Mouse (Mus musculus) ES-E14 (cell line): ENCODE results near the gene Ptprr. TPM values are rescaled to one million over a fixed set of nuclear protein-coding genes. Genes with fewer than 3 reads are reported as not detected.

Source experiments
- DNase-seq: peaks from one replicate; pipeline ENCODE4 v3.0.0-alpha.2; 2013; ENCODE audit warnings: low read depth, low spot score
- H3K27ac ChIP-seq: 2 replicates; pipeline ENCODE4 v1.5.1; 2012; ENCODE audit warnings: low read depth, mild to moderate bottlenecking, low read length, moderate library complexity, mixed read lengths; ENCODE audit not compliant: poor library complexity, insufficient read depth, severe bottlenecking
- H3K36me3 ChIP-seq: 2 replicates; pipeline ENCODE4 v1.6.1; 2012; ENCODE audit warnings: mild to moderate bottlenecking, low read length, moderate library complexity, mixed read lengths; ENCODE audit not compliant: control insufficient read depth, poor library complexity, insufficient read depth, severe bottlenecking
- H3K4me1 ChIP-seq, 2 experiments: fragments of 150-350 bp in 1 of 2; sonication (generic) in 1 of 2; 2 replicates each; pipeline ENCODE4 v1.6.1; 2012; ENCODE audit warnings: low read length in 2 of 2, mild to moderate bottlenecking in 1 of 2, mixed read lengths in 1 of 2; ENCODE audit not compliant: control insufficient read depth in 2 of 2, insufficient read depth in 2 of 2, poor library complexity in 1 of 2
- H3K4me3 ChIP-seq, 2 experiments: fragments of 150-350 bp in 1 of 2; sonication (generic) in 1 of 2; 2 replicates each; pipeline ENCODE4 v1.5.1; 2012; ENCODE audit warnings: low read length in 2 of 2, low read depth in 1 of 2, mild to moderate bottlenecking in 1 of 2, mixed read lengths in 1 of 2; ENCODE audit not compliant: insufficient read depth in 1 of 2, poor library complexity in 1 of 2, severe bottlenecking in 1 of 2
- H3K9ac ChIP-seq: 2 replicates; pipeline ENCODE4 v1.6.1; 2012; ENCODE audit warnings: low read depth, mild to moderate bottlenecking, low read length, mixed read lengths; ENCODE audit not compliant: poor library complexity, insufficient read depth, severe bottlenecking
- H3K9me3 ChIP-seq: fragments of 150-350 bp; sonication (generic); 2 replicates; pipeline ENCODE4 v1.6.1; 2012; ENCODE audit warnings: low read depth, mild to moderate bottlenecking, low read length; ENCODE audit not compliant: control insufficient read depth, insufficient read depth
- CHD2 ChIP-seq: IDR thresholded peaks from 2 replicates; pipeline ENCODE4 v1.6.1; 2014; ENCODE audit warnings: mild to moderate bottlenecking, low read depth, low read length, inconsistent platforms
- HCFC1 ChIP-seq: IDR thresholded peaks from 2 replicates; pipeline ENCODE4 v1.6.1; 2012; ENCODE audit warnings: low read length, inconsistent platforms, borderline replicate concordance; ENCODE audit not compliant: insufficient read depth
- MAFK ChIP-seq: IDR thresholded peaks from 2 replicates; pipeline ENCODE4 v1.6.1; 2014; ENCODE audit warnings: mild to moderate bottlenecking, low read depth, low read length, inconsistent platforms; ENCODE audit not compliant: insufficient read depth
- ZC3H11A ChIP-seq: IDR thresholded peaks from 2 replicates; pipeline ENCODE4 v1.6.1; 2012; ENCODE audit warnings: low read depth, mild to moderate bottlenecking, inconsistent platforms, low read length, borderline replicate concordance
- ZNF384 ChIP-seq: IDR thresholded peaks from 2 replicates; pipeline ENCODE4 v1.6.1; 2012; ENCODE audit warnings: low read depth, low read length, inconsistent platforms
- in situ Hi-C, 2 experiments: fragments of 600-800 bp; cut with MboI; formaldehyde crosslinking; loops; one replicate each; pipeline ENCODE4 v1.15.1; 2025; ENCODE audit warnings: low sequenced_read_pairs in 2 of 2, inconsistent platforms in 1 of 2; ENCODE audit not compliant: unreplicated experiment in 2 of 2
- total RNA-seq: library from RNA; depleted of rRNA; stranded (reverse); fragments of 300-350 nt; gene quantifications from 2 replicates; pipeline ENCODE4 v1.2.3, GENCODE M21; 2012

Ptprr gene
- total RNA-seq, 1 experiment, result 0.13 TPM

GRCm38 (mm10) chr10:116194409-116194808 is 176.4 kb downstream of the Ptprr start:
- H3K27ac ChIP-seq, result no peak overlapping the region
- H3K9ac ChIP-seq, result no peak overlapping the region
- DNase-seq, result no peak
- no peak overlapping the region for H3K4me3 ChIP-seq
- no peaks in the 10 kb centered on the region for H3K4me1 ChIP-seq
- in situ Hi-C loops, result no loop called here
- no peaks in the 10 kb centered on the region for H3K36me3 ChIP-seq
- TF ChIP-seq CHD2, result no peak
- TF ChIP-seq MAFK, result no peak
- TF ChIP-seq ZNF384, result no peak
- no peak for TF ChIP-seq ZC3H11A
- TF ChIP-seq HCFC1, result no peak
- H3K9me3 ChIP-seq, result no peaks in the 10 kb centered on the region

- no peak for TF ChIP-seq MAFK
- TF ChIP-seq ZNF384, result no peak
- TF ChIP-seq CHD2, result no peak
- no peak for TF ChIP-seq HCFC1
- no peak for TF ChIP-seq ZC3H11A
- no peaks in the 10 kb centered on the region for H3K36me3 ChIP-seq
- H3K27ac ChIP-seq, result no peak overlapping the region
- H3K9me3 ChIP-seq, result no peaks in the 10 kb centered on the region
- H3K4me3 ChIP-seq, result no peak overlapping the region
- no peak overlapping the region for H3K9ac ChIP-seq
- no peaks in the 10 kb centered on the region for H3K4me1 ChIP-seq
- peak; percentile 12 for DNase-seq
- in situ Hi-C loops, result no loop called here
Measured at GRCm38 (mm10) chr10:116196596-116197415, 178.8 kb downstream of the Ptprr start.

GRCm38 (mm10) chr10:116197416-116197939 is 179.5 kb downstream of the Ptprr start:
- in situ Hi-C loops, result no loop called here
- no peaks in the 10 kb centered on the region for H3K36me3 ChIP-seq
- no peaks in the 10 kb centered on the region for H3K9me3 ChIP-seq
- DNase-seq, result peak; percentile 40
- H3K4me1 ChIP-seq, result no peaks in the 10 kb centered on the region
- no peak for TF ChIP-seq CHD2
- peak; percentile 51; the same call in 1 of the 2 replicates for TF ChIP-seq ZC3H11A
- no peak for TF ChIP-seq HCFC1
- no peak overlapping the region for H3K27ac ChIP-seq
- no peak overlapping the region for H3K4me3 ChIP-seq
- H3K9ac ChIP-seq, result no peak overlapping the region

GRCm38 (mm10) chr10:116199035-116199434 is 181.0 kb downstream of the Ptprr start:
- Histone ChIP-seq H3K9me3 (no peaks in the 10 kb centered on the region), H3K36me3 (no peaks in the 10 kb centered on the region), H3K4me3 (no peak overlapping the region), H3K4me1 (no peaks in the 10 kb centered on the region), H3K27ac (no peak overlapping the region), H3K9ac (no peak overlapping the region)
- TF ChIP-seq MAFK, result no peak
- no peak for TF ChIP-seq CHD2
- TF ChIP-seq ZNF384, result no peak
- TF ChIP-seq HCFC1, result no peak
- no peak for TF ChIP-seq ZC3H11A
- peak; percentile 41 for DNase-seq
- in situ Hi-C loops, result no loop called here
